Mouse (Mus musculus) E14TG2a.4 (cell line): Measurements from ENCODE around the gene Adam1b.

Source experiments
- CTCF ChIP-seq: conservative IDR thresholded peaks from 2 replicates; pipeline ENCODE4 v1.5.1; 2014; ENCODE audit warnings: low read length
- NANOG ChIP-seq: IDR thresholded peaks from 2 replicates; pipeline ENCODE4 v1.6.1; 2014; ENCODE audit warnings: borderline replicate concordance, low read length, mixed read lengths
- POU5F1 ChIP-seq: IDR thresholded peaks from 2 replicates; pipeline ENCODE4 v1.6.1; 2014; ENCODE audit warnings: low read length, borderline replicate concordance

DNA sequence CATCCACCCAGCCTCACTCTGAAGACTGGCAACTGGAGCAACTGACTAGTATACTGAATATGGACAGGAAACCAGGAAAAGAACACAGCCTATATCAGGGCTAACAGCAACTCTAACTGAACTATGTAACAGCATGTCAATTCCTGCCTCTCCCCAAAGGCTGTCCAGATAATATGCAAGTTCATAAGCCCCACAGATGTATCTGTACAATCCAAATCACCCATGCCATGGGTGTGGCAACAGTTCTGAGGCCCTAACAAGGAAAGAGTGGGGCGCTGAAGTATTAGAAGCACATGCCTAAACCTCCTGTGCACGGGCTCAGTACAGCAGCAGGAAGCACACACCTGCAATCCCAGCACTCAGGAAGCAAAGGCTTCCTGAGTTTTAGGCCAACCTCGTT is 31.9 kb upstream of the Adam1b start:
- TF ChIP-seq NANOG (no peak), CTCF (no peak), POU5F1 (no peak)
